Mouse (Mus musculus) forelimb bud, embryonic 11.5 days (tissue): Measurements from ENCODE around the gene Tmem53.
A peak's percentile ranks its signal among the peaks of the same experiment; 100 is the strongest.
"Not testable (repeated sequence)": the region's sequence is repeated elsewhere in the genome, so short reads cannot be mapped to it uniquely, and the experiment has no call there.

Source experiments
- DNase-seq: peaks from one replicate; pipeline ENCODE4 v3.0.0-alpha.2; 2012; ENCODE audit warnings: low read depth, low spot score

The Tmem53 gene

DNA sequence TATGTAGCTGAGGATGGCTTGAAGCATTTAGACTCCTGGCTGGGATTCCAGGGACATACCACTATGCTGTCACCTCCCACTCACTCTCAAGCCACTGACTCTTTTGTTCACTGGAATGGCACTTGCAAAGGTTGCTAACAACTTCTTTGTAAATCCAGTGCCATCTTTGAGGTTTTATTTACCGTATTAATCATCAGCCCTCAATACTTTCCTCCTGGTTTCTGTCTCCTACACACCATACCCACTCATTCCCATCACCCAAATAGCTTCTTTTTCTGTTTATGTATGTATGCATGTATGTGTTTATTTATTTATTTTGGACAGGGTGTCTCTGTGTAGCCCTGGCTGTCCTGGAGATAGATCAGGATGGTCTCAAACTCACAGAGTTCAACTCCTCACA, 769 bp upstream of the Tmem53 start:
- DNase-seq, result no peak

DNA sequence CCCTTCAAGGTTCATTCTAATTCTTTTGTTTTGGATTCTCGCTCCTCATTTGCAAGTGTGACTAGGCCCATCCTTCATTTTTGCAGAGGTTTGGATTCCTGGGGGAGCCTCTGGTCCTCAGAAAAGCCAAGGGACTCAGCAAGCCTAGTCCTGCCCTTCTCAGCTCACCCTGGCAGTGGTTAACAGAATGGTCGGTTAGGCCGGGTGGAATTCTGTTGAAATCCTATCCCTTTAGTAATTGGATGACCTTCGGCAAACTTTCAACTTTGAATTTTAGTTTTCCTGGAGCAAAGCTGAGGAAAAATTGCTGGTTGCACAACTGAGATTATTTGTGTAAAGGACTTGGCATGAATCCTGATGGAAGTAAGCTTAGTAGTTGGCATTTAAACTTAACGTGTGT, 600 bp downstream of the Tmem53 start:
- no peak for DNase-seq

DNA sequence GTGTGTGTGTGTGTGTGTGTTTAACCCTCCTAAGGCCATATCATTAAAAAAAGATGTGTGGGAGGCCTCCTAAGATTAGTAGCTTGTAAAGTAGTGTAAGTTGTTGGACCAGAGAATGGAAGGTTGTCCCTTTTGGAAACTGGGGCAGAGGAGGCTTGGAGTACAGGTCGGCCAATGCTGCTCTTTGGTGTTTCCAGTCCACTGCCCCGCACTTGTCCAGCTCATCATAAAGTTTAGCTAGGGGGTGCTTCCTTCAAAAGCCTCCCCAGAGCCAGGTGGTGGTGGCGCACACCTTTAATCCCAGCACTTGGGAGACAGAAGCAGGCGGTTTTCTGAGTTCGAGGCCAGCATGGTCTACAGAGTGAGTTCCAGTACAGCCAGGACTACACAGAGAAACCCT, 1.0 kb downstream of the Tmem53 start:
- DNase-seq, result no peak

DNA sequence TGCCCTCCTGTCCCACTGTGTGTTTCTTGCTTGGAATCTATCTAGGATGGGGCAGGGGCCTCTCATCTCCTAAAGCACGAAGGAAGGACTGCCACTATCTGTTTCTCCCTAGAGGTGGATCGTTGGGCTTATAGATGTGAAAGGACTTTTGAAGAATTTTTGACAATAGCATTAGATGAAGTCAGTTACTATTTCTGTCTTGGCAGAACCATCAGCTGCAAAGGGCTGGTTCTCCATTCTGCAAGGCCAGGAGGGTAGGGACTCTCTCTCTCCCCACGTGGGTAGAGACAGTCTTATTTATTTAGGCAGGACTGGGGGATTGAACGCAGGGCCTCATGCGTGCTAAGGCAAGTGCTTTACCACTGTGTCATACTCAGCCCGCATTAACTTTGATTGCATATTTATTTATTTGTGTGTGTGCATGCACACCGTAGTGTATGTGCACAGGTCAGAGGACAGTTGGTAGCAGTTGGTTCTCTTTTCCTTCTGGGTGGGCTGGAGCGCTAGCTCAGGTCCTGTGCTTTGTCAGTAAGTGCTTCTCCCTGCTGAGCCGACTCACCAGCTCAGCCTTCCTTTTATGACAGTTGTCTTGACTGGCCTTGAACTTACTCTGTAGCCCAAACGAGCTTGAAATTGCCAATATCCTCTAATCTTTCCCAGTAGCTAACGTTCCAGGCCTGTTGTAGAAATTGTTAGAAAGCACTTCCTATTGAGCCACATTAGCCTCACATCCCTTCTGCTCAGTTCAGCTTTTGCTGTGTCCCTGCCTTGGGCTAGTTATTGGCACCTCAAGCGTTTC, 1.7 kb downstream of the Tmem53 start:
- no peak for DNase-seq

DNA sequence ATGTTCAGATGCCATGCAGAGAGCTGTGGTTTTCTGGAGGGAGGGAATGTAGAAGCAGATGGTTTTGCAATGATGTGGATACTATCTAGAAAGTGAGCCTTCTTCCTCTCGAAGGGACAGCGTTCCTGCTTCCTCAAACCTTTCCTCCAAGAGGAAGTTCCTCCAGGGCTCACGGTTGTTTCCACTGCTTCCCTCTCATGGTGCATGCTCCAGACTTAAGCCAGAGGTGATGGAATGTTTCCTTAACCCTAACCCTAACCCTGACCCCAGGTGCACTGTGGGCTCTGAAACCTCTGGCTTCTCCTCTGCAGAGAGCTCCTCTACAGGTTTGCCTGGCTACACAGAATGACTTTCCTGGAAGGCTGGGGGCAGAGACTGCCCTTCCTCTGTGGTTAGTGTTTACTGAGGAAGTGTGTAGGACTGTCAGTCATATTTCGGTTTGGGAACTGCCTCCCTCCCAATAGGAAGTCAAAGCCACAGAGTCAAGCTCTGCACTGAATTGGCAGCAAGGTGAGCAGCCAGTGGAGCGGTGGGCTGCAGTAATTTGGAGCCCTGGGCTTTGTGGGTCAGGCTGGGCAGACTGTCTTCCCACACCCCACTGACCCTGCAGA, 2.4 kb downstream of the Tmem53 start:
- DNase-seq, result no peak

DNA sequence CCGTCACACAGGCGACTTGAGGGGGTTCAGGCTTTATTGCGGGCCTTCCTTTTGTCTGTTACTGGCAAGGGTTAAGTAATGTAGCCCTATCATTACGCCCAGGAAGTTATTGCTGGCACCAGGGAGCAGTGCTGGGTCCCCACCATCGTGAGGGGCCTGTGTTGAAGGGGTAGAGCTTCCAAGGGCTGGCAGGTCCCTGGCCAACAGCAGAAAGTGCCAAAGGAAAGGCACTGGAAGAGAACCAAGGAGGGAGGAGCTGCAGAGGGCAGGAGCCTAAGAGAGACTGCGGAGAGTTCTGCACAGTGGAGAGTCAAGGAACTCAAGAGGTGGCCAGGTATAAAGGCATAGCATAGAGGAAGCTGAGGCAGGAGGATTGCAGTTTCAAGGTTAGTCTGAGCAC, 2.9 kb downstream of the Tmem53 start:
- no peak for DNase-seq

DNA sequence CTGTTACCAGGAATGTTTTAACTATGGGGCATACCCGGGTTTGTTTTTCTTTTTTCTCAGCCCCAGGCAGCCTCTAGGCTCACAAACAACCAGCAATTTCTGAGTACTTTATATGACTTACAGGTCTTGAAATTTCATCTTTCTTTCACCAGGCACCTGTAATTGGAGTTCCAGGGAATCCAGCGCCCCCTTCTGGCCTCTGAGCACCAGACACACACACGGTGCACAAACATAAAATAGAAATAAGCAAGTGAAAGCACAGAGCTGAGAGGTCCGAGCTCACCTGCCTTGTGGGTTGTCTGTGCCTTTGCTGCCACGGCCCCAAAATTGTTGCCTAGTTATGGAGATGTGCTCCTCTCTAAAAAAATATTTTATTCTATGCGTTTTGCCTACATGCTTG, 8.2 kb downstream of the Tmem53 start:
- not testable (repeated sequence) for DNase-seq

DNA sequence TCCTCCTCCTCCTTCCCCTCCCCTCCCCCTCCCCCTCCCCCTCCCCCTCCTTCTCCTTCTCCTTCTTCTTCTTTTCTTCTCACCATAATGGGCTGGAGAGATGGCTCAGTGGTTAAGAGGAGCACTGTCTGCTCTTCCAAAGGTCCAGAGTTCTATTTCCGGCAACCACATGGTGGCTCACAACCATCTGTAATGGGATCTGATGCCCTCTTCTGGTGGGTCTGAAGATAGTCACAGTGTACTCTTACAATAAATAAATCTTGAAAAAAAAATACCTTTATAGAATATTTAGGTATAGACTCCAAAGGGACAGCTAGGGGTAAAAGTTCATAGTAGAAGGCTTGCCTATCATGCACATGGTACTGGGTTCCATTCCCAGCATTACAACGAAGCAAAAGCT, 9.5 kb downstream of the Tmem53 start:
- DNase-seq, result no peak

DNA sequence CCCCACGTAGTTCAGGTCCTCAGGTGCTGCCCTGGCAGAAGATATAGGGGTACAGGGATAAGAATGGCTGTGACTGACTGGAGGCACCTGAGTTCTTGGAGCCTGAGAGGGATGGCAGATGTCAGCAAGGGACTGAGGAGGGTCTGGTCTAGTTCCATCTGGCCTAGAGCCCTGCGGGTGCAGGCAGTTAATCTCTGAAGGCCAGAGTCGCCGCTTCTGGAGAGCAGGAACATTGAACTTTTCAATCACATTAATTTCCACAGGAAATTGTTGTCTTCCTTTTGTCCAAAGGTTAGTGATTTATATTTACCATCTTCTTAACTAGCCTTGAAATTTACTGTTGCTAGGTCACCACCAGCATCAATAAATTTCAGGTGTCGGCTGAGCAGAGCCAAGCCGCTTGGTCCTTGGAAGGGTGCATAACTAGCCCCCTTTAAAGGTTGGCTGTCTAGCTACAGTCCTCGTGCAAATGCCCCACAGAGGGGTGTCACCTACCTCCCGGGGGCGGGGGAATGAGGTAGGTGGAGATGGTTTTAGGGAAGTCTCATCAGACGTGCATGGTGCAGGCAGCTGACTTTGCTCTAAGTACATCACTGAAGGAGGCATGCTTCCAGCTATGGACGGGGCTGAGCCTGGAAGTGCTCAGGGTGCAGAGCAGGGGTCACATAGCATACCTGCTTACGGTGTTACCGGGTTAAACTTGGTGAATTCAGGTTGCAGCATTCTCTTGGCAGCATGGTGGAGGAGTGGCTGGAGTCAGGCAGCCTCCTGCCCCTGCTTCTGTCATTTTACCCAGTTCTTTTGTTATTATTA, 10.6 kb downstream of the Tmem53 start:
- DNase-seq, result no peak

DNA sequence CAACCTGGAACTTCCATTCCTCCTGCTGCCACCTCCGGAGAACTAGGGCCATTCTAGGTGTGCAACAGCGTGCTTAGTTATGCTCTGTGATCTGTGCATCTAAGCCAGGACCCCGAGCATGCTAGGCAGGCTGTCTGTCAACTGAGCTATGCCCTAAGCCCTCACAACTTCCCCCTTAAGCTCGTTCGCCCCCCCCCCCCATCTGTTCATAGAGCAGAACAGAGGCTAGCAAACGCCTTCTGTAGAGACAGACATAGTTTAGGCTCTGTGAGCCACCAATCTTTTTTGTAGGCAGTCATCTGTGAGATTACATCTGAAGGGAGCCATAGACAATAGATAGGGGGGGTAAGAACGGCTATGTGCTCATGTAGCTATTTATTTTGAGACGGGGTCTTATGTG, 11.2 kb downstream of the Tmem53 start:
- no peak for DNase-seq

DNA sequence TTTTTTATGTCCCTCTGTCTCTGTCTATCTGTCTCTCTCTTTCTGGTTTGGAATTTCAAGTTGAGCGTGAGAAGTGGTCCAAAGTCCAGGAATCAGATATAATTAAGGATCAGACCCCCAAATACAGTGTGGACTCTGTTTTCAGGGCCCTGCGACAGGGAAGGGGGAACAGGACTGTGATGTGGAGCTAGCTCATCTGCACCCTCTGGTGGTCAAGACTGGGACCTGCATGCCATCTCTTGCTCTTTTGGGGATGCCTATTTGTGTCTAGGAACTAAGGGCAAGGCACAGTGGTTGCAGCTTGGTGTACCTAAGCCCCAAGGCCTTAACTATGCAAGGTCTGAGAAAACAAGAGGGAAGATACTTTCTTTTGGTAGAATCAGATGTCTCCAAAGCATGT, 15.5 kb downstream of the Tmem53 start:
- peak; percentile 85 for DNase-seq

DNA sequence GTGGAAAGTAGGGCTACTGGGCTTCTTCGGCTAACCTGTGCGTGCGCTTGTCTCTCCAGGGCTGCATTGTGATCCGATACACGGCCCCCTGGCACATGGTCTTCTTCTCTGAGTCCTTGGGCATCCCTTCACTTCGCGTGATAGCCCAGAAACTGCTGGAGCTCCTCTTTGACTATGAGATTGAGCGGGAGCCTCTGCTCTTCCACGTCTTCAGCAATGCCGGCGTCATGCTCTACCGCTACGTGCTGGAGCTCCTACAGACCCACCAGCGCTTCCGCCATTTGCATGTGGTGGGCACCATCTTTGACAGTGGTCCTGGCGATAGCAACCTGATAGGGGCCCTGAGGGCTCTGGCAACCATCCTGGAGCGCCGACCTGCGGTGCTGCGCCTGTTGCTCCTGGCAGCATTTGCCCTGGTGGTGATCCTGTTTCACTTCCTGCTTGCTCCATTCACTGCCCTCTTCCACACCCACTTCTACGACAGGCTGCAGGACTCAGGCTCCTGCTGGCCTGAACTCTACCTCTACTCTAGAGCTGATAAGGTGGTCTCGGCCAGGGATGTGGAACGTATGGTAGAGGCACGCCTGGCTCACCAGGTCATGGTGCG, 16.2 kb downstream of the Tmem53 start:
- no peak for DNase-seq

DNA sequence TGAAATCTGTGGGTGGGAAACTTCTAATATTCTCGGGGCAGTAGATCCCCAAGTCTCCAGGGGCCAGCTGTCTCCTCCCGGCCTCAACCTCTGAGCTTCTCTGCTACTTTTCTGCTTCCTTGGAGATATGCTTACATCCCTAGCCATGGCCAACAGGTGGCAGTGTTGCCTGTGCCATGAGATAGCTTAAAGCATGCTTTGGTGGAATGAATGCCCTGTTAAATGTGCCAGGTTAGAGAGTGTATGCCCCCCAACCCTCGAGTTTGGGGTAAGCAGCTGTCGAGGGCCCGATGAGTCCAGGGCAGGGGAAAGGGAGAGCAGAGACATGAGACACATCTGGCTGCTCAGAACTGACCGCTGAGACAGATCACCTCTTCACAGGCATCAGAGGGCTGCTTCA, 18.5 kb downstream of the Tmem53 start:
- peak; percentile 81 for DNase-seq

DNA sequence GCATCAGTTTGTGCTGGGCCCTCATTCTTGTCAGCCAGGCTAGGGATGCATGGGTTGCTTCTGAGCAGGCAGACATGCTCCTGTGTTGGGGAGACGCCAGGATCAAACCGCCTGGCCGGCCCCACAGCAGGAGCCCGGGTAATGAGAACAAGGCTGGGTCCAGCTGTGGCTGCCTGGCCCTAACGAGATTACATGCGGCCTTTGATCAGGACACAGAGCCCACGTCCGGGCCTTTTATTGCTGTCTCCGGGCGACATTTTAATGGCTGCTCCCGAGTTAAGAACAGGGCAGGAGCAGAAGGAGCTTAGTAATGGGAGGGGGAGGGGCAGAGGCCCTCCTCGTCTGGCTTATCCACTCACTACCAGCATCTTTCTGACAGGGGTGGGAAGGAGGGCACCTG, 20.7 kb downstream of the Tmem53 start:
- peak; percentile 80 for DNase-seq

DNA sequence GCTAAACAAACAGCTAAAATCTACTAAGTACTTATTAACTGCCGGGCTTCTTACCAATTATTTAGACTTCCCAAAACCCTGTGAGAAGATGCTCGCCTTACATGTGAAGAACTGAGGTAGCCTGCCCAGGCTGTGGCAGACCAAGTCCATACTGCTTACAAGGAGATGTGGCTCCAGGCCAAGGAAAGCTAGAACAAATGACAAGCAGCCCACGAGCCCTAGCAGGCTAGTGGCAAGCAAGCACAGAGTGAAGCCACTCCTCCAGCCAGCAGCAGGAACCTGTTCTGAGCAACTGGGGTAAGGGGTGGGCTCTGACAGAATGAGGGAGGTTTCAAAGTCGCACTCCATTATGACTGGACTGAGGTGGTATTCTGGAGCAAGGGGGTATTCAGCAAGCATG, 23.0 kb downstream of the Tmem53 start:
- no peak for DNase-seq

DNA sequence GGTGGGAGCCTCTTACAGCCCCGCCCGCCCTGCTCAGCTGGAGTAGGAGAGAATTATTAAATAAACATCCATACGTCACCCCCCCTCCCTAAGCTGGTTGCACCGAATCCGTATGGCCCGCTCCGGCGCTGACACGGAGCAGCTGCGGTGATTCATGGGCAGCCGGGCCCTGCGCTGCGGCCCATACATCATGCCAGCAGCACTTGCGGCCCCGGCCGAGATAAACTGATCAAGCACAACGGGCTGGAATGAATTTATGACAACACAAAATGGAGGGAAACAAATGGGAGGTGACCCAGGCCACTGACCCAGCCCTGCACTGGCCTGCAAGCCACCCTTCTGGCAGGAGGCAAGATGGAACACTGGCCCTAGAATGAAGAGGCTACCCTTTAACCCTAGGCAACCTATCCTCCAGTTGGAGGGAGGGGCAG, 24.5 kb downstream of the Tmem53 start:
- no peak for DNase-seq

DNA sequence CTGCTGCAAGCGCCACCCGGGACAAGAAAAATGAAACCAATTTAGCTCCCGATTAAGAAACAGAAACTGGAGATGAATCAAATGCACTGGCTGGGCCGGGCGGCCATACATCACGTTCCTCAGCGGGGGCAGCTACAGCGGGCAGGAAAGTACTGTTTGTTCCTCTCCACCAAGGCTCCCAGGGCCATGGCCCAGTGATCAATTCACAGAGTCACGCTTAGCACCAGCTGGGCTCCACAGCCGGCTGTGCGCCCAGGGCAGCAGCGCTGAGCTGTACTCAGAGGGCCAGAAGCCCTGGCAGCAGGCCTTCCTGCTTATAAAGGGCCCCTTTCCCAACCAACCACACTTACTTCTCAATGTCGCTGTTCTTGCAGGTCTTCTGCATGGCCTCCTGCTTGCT, 25.3 kb downstream of the Tmem53 start:
- no peak for DNase-seq

DNA sequence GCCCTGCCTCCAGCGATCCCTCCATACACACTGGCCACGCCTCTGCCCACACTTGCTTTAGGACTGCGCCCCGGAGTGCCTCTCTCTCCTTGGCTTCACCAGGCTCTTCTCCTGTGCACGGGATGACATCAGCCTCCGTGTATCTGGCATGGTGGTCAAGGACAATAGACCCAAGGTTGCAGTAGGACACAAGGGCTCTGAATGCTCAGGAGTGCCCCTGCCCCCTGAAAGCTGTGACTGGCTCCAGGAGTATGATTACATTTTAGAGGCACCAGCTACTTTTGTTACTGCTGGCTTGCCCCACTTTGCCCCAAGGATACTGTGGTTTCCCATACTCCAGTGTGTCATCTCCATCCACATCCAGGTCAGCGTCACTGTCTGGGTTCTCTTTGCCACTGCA, 25.9 kb downstream of the Tmem53 start:
- DNase-seq, result no peak

DNA sequence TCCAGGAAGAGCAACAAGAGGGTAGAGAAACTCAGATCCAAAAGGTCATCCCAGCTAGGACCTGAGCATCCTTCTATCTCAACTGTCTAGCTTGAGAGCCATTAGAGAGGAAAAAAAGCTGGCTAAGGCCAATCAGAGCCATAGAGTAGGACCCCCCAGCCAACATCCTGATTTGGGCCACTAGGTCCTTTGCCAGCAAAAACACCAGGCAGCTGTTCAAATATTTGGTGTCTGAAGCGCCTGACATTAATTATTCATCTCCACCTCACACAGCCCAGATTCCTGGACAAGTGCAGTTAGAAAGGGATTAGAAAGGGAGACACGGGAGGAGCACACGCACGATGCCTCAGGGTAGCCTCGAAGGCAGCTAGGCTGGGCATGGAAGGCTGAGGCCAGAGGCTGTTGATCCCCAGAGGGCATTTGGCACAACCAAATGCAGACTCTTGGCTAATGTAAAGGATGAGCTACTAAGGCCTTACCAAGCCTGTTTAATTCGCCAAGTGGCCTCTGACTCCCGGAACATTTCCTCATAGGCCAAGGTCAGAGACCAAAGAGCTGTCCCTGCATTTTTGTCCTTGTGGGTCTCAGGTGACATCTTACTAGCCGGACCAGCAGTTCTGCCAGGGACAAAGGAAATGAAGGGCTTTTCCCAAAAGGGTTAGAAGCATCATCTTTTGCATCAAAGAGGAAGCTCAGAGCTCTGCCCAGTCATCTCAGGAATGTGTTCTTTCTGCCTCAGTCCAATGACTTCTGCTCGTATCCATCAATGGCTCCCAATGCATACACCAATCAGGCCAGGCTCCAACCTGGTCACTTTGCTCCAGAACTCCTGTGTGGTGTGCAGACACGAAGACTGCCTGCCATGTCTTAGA, 26.9 kb downstream of the Tmem53 start:
- no peak for DNase-seq

DNA sequence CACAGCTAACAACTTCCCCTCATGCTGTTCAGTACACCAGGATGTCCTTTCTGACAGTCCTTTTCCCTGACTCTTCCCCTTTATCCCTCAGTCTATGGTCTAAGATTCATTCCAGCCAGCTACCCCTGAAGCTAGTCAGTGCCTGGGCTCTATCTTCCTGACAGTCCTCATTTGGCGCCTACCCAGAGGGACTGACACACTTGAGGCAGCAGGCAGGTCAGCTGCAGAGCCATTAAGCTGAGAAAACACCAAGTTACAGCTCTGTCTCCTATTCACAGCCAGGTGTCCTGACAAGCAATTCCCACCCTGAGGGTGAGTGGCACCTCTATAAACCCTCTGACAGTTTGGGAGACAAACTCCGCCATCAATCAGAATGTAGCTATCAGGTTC, 27.5 kb downstream of the Tmem53 start:
- DNase-seq, result no peak

DNA sequence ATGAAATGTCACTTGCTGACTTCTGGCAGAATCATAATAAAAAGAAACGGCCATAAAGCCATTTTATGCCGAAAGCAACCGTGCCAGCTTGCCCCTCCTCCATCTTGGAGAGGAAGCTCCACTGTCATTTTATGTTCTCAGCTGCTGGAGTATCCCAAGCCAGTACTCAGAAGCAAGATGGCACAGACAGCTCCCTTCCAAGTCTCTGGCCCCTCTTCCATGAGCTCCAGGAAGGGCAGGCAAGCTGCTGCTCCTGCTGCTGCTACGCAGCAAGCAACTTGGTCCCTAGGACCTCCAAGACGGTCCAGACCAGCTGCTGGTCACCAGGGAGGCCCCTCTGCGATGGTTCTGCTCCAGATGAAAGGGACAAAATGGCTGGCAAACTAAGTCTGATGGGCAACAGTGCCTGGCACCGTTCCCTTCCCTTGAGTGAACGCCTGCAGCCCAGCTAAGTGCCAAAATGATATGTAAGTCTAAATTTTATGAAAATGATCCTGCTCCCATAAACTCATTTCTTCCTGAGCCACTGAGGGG, 28.7 kb downstream of the Tmem53 start:
- no peak for DNase-seq
